27 mouse cellular contexts compared by ENCODE assay signal in genomic region chr8:58606451-58606850, GRCm38 (mm10).
A peak's percentile ranks its signal among the peaks of the same experiment; 100 is the strongest.
DNase-seq lines count a peak whose midpoint lies in the region; ATAC-seq and TF ChIP-seq lines count a peak whose summit lies in the region.
"Had no signal": no experiment of that assay in that cellular context is flagged by ENCODE, and none has a peak within 500 bp of the region (broad histone marks: within the 10 kb centered on the region; RNA-seq: fewer than 3 reads in every experiment).

No protein-coding gene starts in this region.

- TF ChIP-seq CTCF in hindbrain, postnatal 0 days (IDR thresholded peaks at IDR 0.05; ENCODE audit: low read depth) = no peak
- no peak for TF ChIP-seq CTCF in cerebellum, adult 2 months (IDR thresholded peaks at IDR 0.05; ENCODE audit: borderline replicate concordance, insufficient read depth, low read depth, low read length)

- H3K9me3 ChIP-seq in hindbrain, postnatal 0 days (ENCODE audit: low read length) = no peaks in the 10 kb centered on the region
- no peaks in the 10 kb centered on the region for H3K9me3 ChIP-seq in hindbrain, embryonic 11.5 days (ENCODE audit: control insufficient read depth, low read length)
- H3K9me3 ChIP-seq: heart, embryonic 13.5 days; hindbrain, embryonic 13.5 days; liver, embryonic 13.5 days; midbrain, embryonic 13.5 days; stomach, embryonic 15.5 days had no signal

- TF ChIP-seq POLR2A in cerebellum, adult 2 months (IDR thresholded peaks at IDR 0.05; ENCODE audit: borderline replicate concordance, insufficient read depth, low read length) = no peak

- H3K36me3 ChIP-seq in hindbrain, postnatal 0 days (ENCODE audit: insufficient read depth, low read length) = no peaks in the 10 kb centered on the region
- no peaks in the 10 kb centered on the region for H3K36me3 ChIP-seq in hindbrain, embryonic 11.5 days (ENCODE audit: control insufficient read depth, insufficient read depth, low read length)
- H3K36me3 ChIP-seq: heart, embryonic 13.5 days; hindbrain, embryonic 13.5 days; liver, embryonic 13.5 days; midbrain, embryonic 13.5 days; stomach, embryonic 15.5 days had no signal

- no peaks in the 10 kb centered on the region for H3K27me3 ChIP-seq in hindbrain, postnatal 0 days (ENCODE audit: insufficient read depth, low read length)
- no peaks in the 10 kb centered on the region for H3K27me3 ChIP-seq in hindbrain, embryonic 11.5 days (ENCODE audit: control insufficient read depth, insufficient read depth, low read length)
- H3K27me3 ChIP-seq in cerebellum, adult 2 months (ENCODE audit: control insufficient read depth, insufficient read depth, low read length) = no peaks in the 10 kb centered on the region
- H3K27me3 ChIP-seq: heart, embryonic 13.5 days; hindbrain, embryonic 13.5 days; liver, embryonic 13.5 days; midbrain, embryonic 13.5 days; stomach, embryonic 15.5 days had no signal

- H3K9ac ChIP-seq in hindbrain, postnatal 0 days (replicated peaks; ENCODE audit: low read length) = no peak overlapping the region
- H3K9ac ChIP-seq in hindbrain, embryonic 11.5 days (ENCODE audit: low read depth, low read length) = no peak overlapping the region
- H3K9ac ChIP-seq: heart, embryonic 13.5 days; hindbrain, embryonic 13.5 days; liver, embryonic 13.5 days; midbrain, embryonic 13.5 days; stomach, embryonic 15.5 days had no signal

- H3K4me3 ChIP-seq in hindbrain, postnatal 0 days (ENCODE audit: low read length) = no peak overlapping the region
- no peak overlapping the region for H3K4me3 ChIP-seq in hindbrain, embryonic 11.5 days (ENCODE audit: low read depth, low read length)
- H3K4me3 ChIP-seq in cerebellum, adult 2 months (replicated peaks; ENCODE audit: insufficient read depth, low read depth, low read length) = no peak overlapping the region
- H3K4me3 ChIP-seq: gastrocnemius, adult 2 months; heart, embryonic 13.5 days; hindbrain, embryonic 13.5 days; layer of hippocampus, adult 2 months; left cerebral cortex, adult 2 months; liver, embryonic 13.5 days; midbrain, embryonic 13.5 days; stomach, embryonic 15.5 days had no signal

- intact Hi-C loops in heart, postnatal 10 days (cut with DNase I) = no loop called here

- peak; percentile 66; the same call in 1 of the 2 replicates for ATAC-seq in hindbrain, postnatal 0 days
- no peak for ATAC-seq in hindbrain, embryonic 11.5 days (ENCODE audit: low FRiP score)
- peak; percentile 90 for ATAC-seq in cerebellum, adult (ENCODE audit: insufficient number of reproducible peaks, low FRiP score, low TSS enrichment)
- ATAC-seq: forebrain, embryonic 14.5 days; inflammation-experienced regulatory T-cells, adult 6 months; lung, postnatal 0 days; midbrain, embryonic 13.5 days had no signal

- DNase-seq in hindbrain, postnatal 0 days (ENCODE audit: low spot score) = peak; percentile 64
- DNase-seq in hindbrain, embryonic 11.5 days (ENCODE audit: low spot score) = no peak
- peak; percentile 26 to 62 for DNase-seq in cerebellum, adult 2 months
- peak; percentile 53 to 76 for DNase-seq in cerebellum, postnatal 14 days
- DNase-seq in frontal cortex, postnatal 36 days (ENCODE audit: low spot score in 2 of 2) = no peak
- DNase-seq in heart, postnatal 10 days = no peak
- DNase-seq in thymus, adult 18-20 months = no peak
- DNase-seq: adrenal gland, postnatal 25 days; gastrocnemius, adult 2 months; heart, postnatal 14 days; kidney, adult 11 months; kidney, postnatal 36 days; liver, embryonic 13.5 days; lung, adult 18-20 months; right cerebral cortex, postnatal 25 days; thymus, postnatal 14 days had no signal

- 52% methylated on average over 4 of the region's 4 CpGs for WGBS in hindbrain, postnatal 0 days
- 69% methylated on average over 4 of the region's 4 CpGs for WGBS in hindbrain, embryonic 11.5 days
- WGBS in cerebellum, adult 2 months = 6% methylated on average over 4 of the region's 4 CpGs

- H3K27ac ChIP-seq in hindbrain, postnatal 0 days = no peak overlapping the region
- H3K27ac ChIP-seq in hindbrain, embryonic 11.5 days (ENCODE audit: low read depth, low read length) = no peak overlapping the region
- no peak overlapping the region for H3K27ac ChIP-seq in cerebellum, adult 2 months (ENCODE audit: insufficient read depth, low read length)
- H3K27ac ChIP-seq: gastrocnemius, adult 2 months; heart, embryonic 13.5 days; hindbrain, embryonic 13.5 days; layer of hippocampus, adult 2 months; left cerebral cortex, adult 2 months; liver, embryonic 13.5 days; macrophage; midbrain, embryonic 13.5 days; stomach, embryonic 15.5 days had no signal

- H3K4me1 ChIP-seq in hindbrain, postnatal 0 days (ENCODE audit: insufficient read depth, low read length) = no peaks in the 10 kb centered on the region
- H3K4me1 ChIP-seq in hindbrain, embryonic 11.5 days (replicated peaks; ENCODE audit: control insufficient read depth, insufficient read depth, low read length) = no peaks in the 10 kb centered on the region
- no peaks in the 10 kb centered on the region for H3K4me1 ChIP-seq in cerebellum, adult 2 months (ENCODE audit: control insufficient read depth, insufficient read depth, low read length)
- H3K4me1 ChIP-seq: heart, embryonic 13.5 days; hindbrain, embryonic 13.5 days; liver, embryonic 13.5 days; midbrain, embryonic 13.5 days; stomach, embryonic 15.5 days had no signal

- H3K4me2 ChIP-seq in hindbrain, postnatal 0 days (ENCODE audit: low read depth, low read length) = no peak overlapping the region
- no peak overlapping the region for H3K4me2 ChIP-seq in hindbrain, embryonic 11.5 days (replicated peaks; ENCODE audit: low read depth, low read length)
- H3K4me2 ChIP-seq: heart, embryonic 13.5 days; hindbrain, embryonic 13.5 days; liver, embryonic 13.5 days; midbrain, embryonic 13.5 days; stomach, embryonic 15.5 days had no signal

Comparison
In these comparisons a context has a peak if more than half of its experiments do, and no peak if none do; other contexts are left out.
1. DNase-seq: peak in hindbrain, postnatal 0 days (single experiment), cerebellum, adult 2 months (2 of 2) and cerebellum, postnatal 14 days (2 of 2); none in hindbrain, embryonic 11.5 days (single experiment), frontal cortex, postnatal 36 days (0 of 2), heart, postnatal 10 days (0 of 2) and thymus, adult 18-20 months (0 of 2).